Comparison of ENCODE assay signal across 8 mouse cellular contexts in genomic region chr8:123101735-123102685, GRCm38 (mm10). TPM values are rescaled to one million over a fixed set of nuclear protein-coding genes. Genes with fewer than 3 reads are reported as not detected.
DNase-seq lines count a peak whose midpoint lies in the region; ATAC-seq and TF ChIP-seq lines count a peak whose summit lies in the region.

Rpl13 (plus strand) TSS chr8:123102350.

- H3K4me1 ChIP-seq in CH12.LX (ENCODE audit: control insufficient read depth in 1 of 2, insufficient read depth in 2 of 2), result peaks cover 3 to 18% of the 10 kb centered on the region in 2 experiments
- peaks cover 8% of the 10 kb centered on the region; the same call in 1 of the 2 replicates for H3K4me1 ChIP-seq in forebrain, embryonic 11.5 days (replicated peaks; ENCODE audit: control insufficient read depth, insufficient read depth, low read length)
- peaks cover 10% of the 10 kb centered on the region for H3K4me1 ChIP-seq in heart, embryonic 16.5 days (ENCODE audit: control insufficient read depth, insufficient read depth, low read length)
- peaks cover 23% of the 10 kb centered on the region for H3K4me1 ChIP-seq in liver, embryonic 15.5 days (replicated peaks)
- H3K4me1 ChIP-seq in neural tube, embryonic 12.5 days, result peaks cover 11% of the 10 kb centered on the region

- dilution Hi-C loops in CH12.LX (cut with MboI; ENCODE audit: extremely low pct_ligation_motif_present, extremely low pct_unique_long_range_greater_than_20kb, low sequenced_read_pairs), result no loop called here

- peak; percentile 99 for TF ChIP-seq POLR2A in CH12.LX (IDR thresholded peaks at IDR 0.05; ENCODE audit: low read depth, low read length)

- peak within 1 kb of the TSS; percentile 90 to 99 (median 97) for H3K4me3 ChIP-seq in CH12.LX (replicated peaks in 1 of 3; ENCODE audit: low read depth in 2 of 3, low read length in 2 of 3, poor library complexity in 1 of 3)
- peak within 1 kb of the TSS; percentile 85 for H3K4me3 ChIP-seq in forebrain, embryonic 11.5 days (ENCODE audit: low read depth, low read length)
- H3K4me3 ChIP-seq in heart, embryonic 16.5 days (ENCODE audit: low read length), result peak within 1 kb of the TSS; percentile 86
- peak within 1 kb of the TSS; percentile 84 for H3K4me3 ChIP-seq in liver, embryonic 15.5 days (replicated peaks)
- H3K4me3 ChIP-seq in neural tube, embryonic 12.5 days, result peak within 1 kb of the TSS; percentile 81

- peak; percentile 55 for TF ChIP-seq EP300 in CH12.LX (IDR thresholded peaks at IDR 0.05; ENCODE audit: low read length)

- H3K27ac ChIP-seq in CH12.LX (ENCODE audit: insufficient read depth, low read depth), result peak within 1 kb of the TSS; percentile 72
- H3K27ac ChIP-seq in forebrain, embryonic 11.5 days (ENCODE audit: low read depth, low read length), result peak within 1 kb of the TSS; percentile 81
- H3K27ac ChIP-seq in heart, embryonic 16.5 days (ENCODE audit: low read length), result peak within 1 kb of the TSS; percentile 92
- H3K27ac ChIP-seq in liver, embryonic 15.5 days (replicated peaks), result peak within 1 kb of the TSS; percentile 87
- peak within 1 kb of the TSS; percentile 84 for H3K27ac ChIP-seq in neural tube, embryonic 12.5 days

- WGBS in forebrain, embryonic 11.5 days, result 1% methylated on average over 47 of the region's 56 CpGs
- under 1% methylated on average over 56 of the region's 56 CpGs for WGBS in heart, embryonic 16.5 days
- under 1% methylated on average over 54 of the region's 56 CpGs for WGBS in liver, embryonic 15.5 days (ENCODE audit: insufficient replicate concordance)
- 2% methylated on average over 54 of the region's 56 CpGs for WGBS in neural tube, embryonic 12.5 days

- H3K79me2 ChIP-seq in CH12.LX (replicated peaks; ENCODE audit: control insufficient read depth, extremely low read depth, insufficient read depth, poor library complexity, severe bottlenecking), result peaks cover 22% of the 10 kb centered on the region

- H3K4me2 ChIP-seq in CH12.LX (ENCODE audit: insufficient read depth, low read depth, poor library complexity, severe bottlenecking), result peak within 1 kb of the TSS; percentile 96
- peak within 1 kb of the TSS; percentile 93 for H3K4me2 ChIP-seq in forebrain, embryonic 11.5 days (ENCODE audit: low read depth, low read length, severe bottlenecking)
- H3K4me2 ChIP-seq in heart, embryonic 16.5 days (ENCODE audit: low read depth, low read length), result peak within 1 kb of the TSS; percentile 82
- H3K4me2 ChIP-seq in liver, embryonic 15.5 days, result peak within 1 kb of the TSS; percentile 87
- H3K4me2 ChIP-seq in neural tube, embryonic 12.5 days (replicated peaks), result peak within 1 kb of the TSS; percentile 84

- in situ Hi-C loops in CH12.LX (cut with MboI; ENCODE audit: low pct_ligation_motif_present, low pct_unique_long_range_greater_than_20kb, low sequenced_read_pairs), result loop anchor here (10.0 kb wide), 1 partner anchor 197 kb away; no protein-coding TSS in a partner anchor

- no peak for TF ChIP-seq RAD21 in CH12.LX (IDR thresholded peaks at IDR 0.05; ENCODE audit: low read depth, low read length)

- peak; percentile 94 for DNase-seq in CH12.LX (ENCODE audit: extremely low read depth)
- DNase-seq in c-Kit-positive CD71-positive TER-119-negative erythroid progenitor cells, embryonic 14.5 days (ENCODE audit: low read depth), result peak; percentile 87
- DNase-seq in forebrain, embryonic 11.5 days (ENCODE audit: low spot score), result peak; percentile 98
- peak; percentile 98 for DNase-seq in kidney, postnatal 36 days
- peak; percentile 92 for DNase-seq in telencephalon, adult 2 months (ENCODE audit: low read depth, low spot score)

- H3K27me3 ChIP-seq in CH12.LX (replicated peaks), result no peaks in the 10 kb centered on the region
- no peaks in the 10 kb centered on the region for H3K27me3 ChIP-seq in forebrain, embryonic 11.5 days (ENCODE audit: control insufficient read depth, insufficient read depth, low read length)
- H3K27me3 ChIP-seq in heart, embryonic 16.5 days (ENCODE audit: control insufficient read depth, insufficient read depth, low read length), result no peaks in the 10 kb centered on the region
- no peaks in the 10 kb centered on the region for H3K27me3 ChIP-seq in liver, embryonic 15.5 days
- no peaks in the 10 kb centered on the region for H3K27me3 ChIP-seq in neural tube, embryonic 12.5 days (replicated peaks)

- peaks cover 29 to 47% of the 10 kb centered on the region in 2 experiments for H3K36me3 ChIP-seq in CH12.LX (replicated peaks in 1 of 2; ENCODE audit: control insufficient read depth in 1 of 2, insufficient read depth in 1 of 2, low read length in 1 of 2)
- peaks cover 10% of the 10 kb centered on the region; the same call in 1 of the 2 replicates for H3K36me3 ChIP-seq in forebrain, embryonic 11.5 days (ENCODE audit: control insufficient read depth, insufficient read depth, low read length)
- peaks cover 21% of the 10 kb centered on the region for H3K36me3 ChIP-seq in heart, embryonic 16.5 days (ENCODE audit: control insufficient read depth, insufficient read depth)
- peaks cover 41% of the 10 kb centered on the region for H3K36me3 ChIP-seq in liver, embryonic 15.5 days (replicated peaks)
- H3K36me3 ChIP-seq in neural tube, embryonic 12.5 days, result peaks cover 39% of the 10 kb centered on the region

- ATAC-seq in forebrain, embryonic 11.5 days (replicated peaks; ENCODE audit: low FRiP score), result peak; percentile 97
- ATAC-seq in heart, embryonic 16.5 days (replicated peaks; ENCODE audit: extremely low read depth, insufficient read depth, low FRiP score), result peak; percentile 97
- ATAC-seq in liver, embryonic 15.5 days (ENCODE audit: insufficient read depth), result peak; percentile 92
- peak; percentile 96 for ATAC-seq in neural tube, embryonic 12.5 days (ENCODE audit: low FRiP score, low read depth)

- TF ChIP-seq CTCF in CH12.LX (conservative IDR thresholded peaks at IDR 0.05 in 1 of 2, IDR thresholded peaks at IDR 0.05 in 1 of 2; ENCODE audit: low read depth in 2 of 2, low read length in 2 of 2), result no peak

- H3K9ac ChIP-seq in CH12.LX (ENCODE audit: insufficient read depth, low read depth), result peak within 1 kb of the TSS; percentile 97
- H3K9ac ChIP-seq in forebrain, embryonic 11.5 days (ENCODE audit: low read length), result peak within 1 kb of the TSS; percentile 94
- H3K9ac ChIP-seq in heart, embryonic 16.5 days (ENCODE audit: low read length), result peak within 1 kb of the TSS; percentile 97
- peak within 1 kb of the TSS; percentile 89 for H3K9ac ChIP-seq in liver, embryonic 15.5 days
- peak within 1 kb of the TSS; percentile 96 for H3K9ac ChIP-seq in neural tube, embryonic 12.5 days

- no peaks in the 10 kb centered on the region for H3K9me3 ChIP-seq in CH12.LX (replicated peaks; ENCODE audit: low read length)
- no peaks in the 10 kb centered on the region for H3K9me3 ChIP-seq in forebrain, embryonic 11.5 days (ENCODE audit: control insufficient read depth, low read length)
- no peaks in the 10 kb centered on the region for H3K9me3 ChIP-seq in heart, embryonic 16.5 days (replicated peaks; ENCODE audit: control insufficient read depth, low read length)
- H3K9me3 ChIP-seq in liver, embryonic 15.5 days (replicated peaks), result no peaks in the 10 kb centered on the region
- H3K9me3 ChIP-seq in neural tube, embryonic 12.5 days, result no peaks in the 10 kb centered on the region

TF ChIP-seq in CH12.LX, 34 proteins besides CTCF, POLR2A, EP300 and RAD21 (continues in another document):
- peak; percentile 93 for TF ChIP-seq TCF12 (IDR thresholded peaks at IDR 0.05; ENCODE audit: low read depth, low read length)
- TF ChIP-seq KAT2A (IDR thresholded peaks at IDR 0.05; ENCODE audit: insufficient replicate concordance, low read length), result peak; percentile 86; the same call in 1 of the 2 replicates
- TF ChIP-seq SIN3A (IDR thresholded peaks at IDR 0.05; ENCODE audit: low read length), result peak; percentile 79
- TF ChIP-seq PAX5 (IDR thresholded peaks at IDR 0.05; ENCODE audit: low read length), result no peak
- no peak for TF ChIP-seq ZKSCAN1 (IDR thresholded peaks at IDR 0.05; ENCODE audit: borderline replicate concordance, low read depth, low read length)
- no peak for TF ChIP-seq ETS1 (conservative IDR thresholded peaks at IDR 0.05; ENCODE audit: low read depth, low read length)
- TF ChIP-seq HCFC1 (IDR thresholded peaks at IDR 0.05; ENCODE audit: low read depth, low read length), result peak; percentile 90
- TF ChIP-seq TBP (conservative IDR thresholded peaks at IDR 0.05; ENCODE audit: low read depth, low read length), result peak; percentile 96
- TF ChIP-seq ZMIZ1 (IDR thresholded peaks at IDR 0.05; ENCODE audit: low read depth, low read length), result peak; percentile 96
- peak; percentile 74; the same call in 1 of the 2 replicates for TF ChIP-seq IRF4 (IDR thresholded peaks at IDR 0.05; ENCODE audit: low read depth, low read length)
- peak; percentile 75; the same call in 1 of the 2 replicates for TF ChIP-seq JUND (conservative IDR thresholded peaks at IDR 0.05; ENCODE audit: low read depth, low read length)
- TF ChIP-seq JUN (IDR thresholded peaks at IDR 0.05; ENCODE audit: insufficient read depth, low read depth, low read length), result peak; percentile 54; the same call in 1 of the 2 replicates
- TF ChIP-seq CHD1 (IDR thresholded peaks at IDR 0.05; ENCODE audit: low read depth, low read length), result peak; percentile 84; the same call in 1 of the 2 replicates
- no peak for TF ChIP-seq SMC3 (IDR thresholded peaks at IDR 0.05; ENCODE audit: low read depth, low read length)
- TF ChIP-seq BHLHE40 (IDR thresholded peaks at IDR 0.05; ENCODE audit: low read depth, low read length), result no peak
- TF ChIP-seq MYC (IDR thresholded peaks at IDR 0.05; ENCODE audit: low read depth, low read length), result peak; percentile 74
- TF ChIP-seq MAFK (IDR thresholded peaks at IDR 0.05; ENCODE audit: insufficient replicate concordance, low read length), result no peak
- TF ChIP-seq NELFE (IDR thresholded peaks at IDR 0.05; ENCODE audit: low read depth, low read length), result peak; percentile 98
- no peak for TF ChIP-seq USF1 (IDR thresholded peaks at IDR 0.05; ENCODE audit: low read depth, low read length)
- no peak; the same call in 1 of the 2 replicates for TF ChIP-seq ZNF384 (IDR thresholded peaks at IDR 0.05; ENCODE audit: low read depth, low read length)
- TF ChIP-seq MAZ (IDR thresholded peaks at IDR 0.05; ENCODE audit: low read depth, low read length), result peak; percentile 37; the same call in 1 of the 2 replicates
- 0 out of 2 replicates have a peak, but pooled peaks have one; percentile 6 for TF ChIP-seq UBTF (IDR thresholded peaks at IDR 0.05; ENCODE audit: low read depth, low read length)

RNA-seq across cellular contexts. Expression of gene Rpl13, which starts in this region (rescaled TPM):
- total RNA-seq in CH12.LX (2012; rRNA removed), result 3,361 and 3,721 TPM in 2 replicates
- 2,646 and 2,709 TPM in 2 replicates for total RNA-seq in CH12.LX (2014; rRNA removed)
- 973 and 1,610 TPM in 2 replicates for polyA plus RNA-seq in CH12.LX (2012; ENCODE audit: insufficient read length, low read depth)
- 1,219 and 1,311 TPM in 2 replicates for polyA plus RNA-seq in forebrain, embryonic 11.5 days (2014; fragmentation: Nextera tagmentation; extraction: Ambion mirVana)
- polyA plus RNA-seq in heart, embryonic 16.5 days (2015; fragmentation: Nextera tagmentation; extraction: Ambion mirVana), result 676 and 829 TPM in 2 replicates
- 785 TPM in 2 replicates for polyA plus RNA-seq in liver, embryonic 15.5 days (2015; fragmentation: Nextera tagmentation; extraction: Ambion mirVana)
- 922 and 973 TPM in 2 replicates for polyA plus RNA-seq in neural tube, embryonic 12.5 days (2016; fragmentation: Nextera tagmentation; extraction: Ambion mirVana)

Comparison
In these comparisons a context has a peak if more than half of its experiments do, and no peak if none do; other contexts are left out.
1. Peak in every context shown above with its lines: DNase-seq, ATAC-seq, H3K4me3 ChIP-seq and H3K27ac ChIP-seq.